Mouse (Mus musculus) cerebellum, adult 9-11 months (tissue): Measurements from ENCODE around the gene Gm21746.
"Not testable (repeated sequence)": the region's sequence is repeated elsewhere in the genome, so short reads cannot be mapped to it uniquely, and the experiment has no call there.

ENCODE experiments used
- DNase-seq: peaks from one replicate; pipeline ENCODE4 v3.0.0; 2022

Gm21746 gene

GRCm38 (mm10) chrY:6237895-6238294, at the start of gene Gm21746:
TSS of gene Gm21746 (minus strand) at chrY:6237995.
- not testable (repeated sequence) for DNase-seq

GRCm38 (mm10) chrY:6266798-6267197, 29.0 kb upstream of the Gm21746 start, which contains the start of gene Gm20873:
TSS of gene Gm20873 (plus strand) at chrY:6267098.
- not testable (repeated sequence) for DNase-seq
